Mouse (Mus musculus) thymus, adult 2 months (tissue): ENCODE measurements at regions not wholly inside any gene's neighbourhood (a gene's known extent, or its start where the extent isn't known, plus 50 kb on each side); places are given as distances from the start of the nearest gene placed in this dataset.

Experiments used
- CTCF ChIP-seq: fragments of 200-500 bp; IDR thresholded peaks from 2 replicates; pipeline ENCODE4 v1.5.1; 2012; ENCODE audit warnings: mild to moderate bottlenecking, control low read depth, low read length, moderate library complexity, borderline replicate concordance; ENCODE audit not compliant: control insufficient read depth, poor library complexity, insufficient read depth; ENCODE audit errors: extremely low read depth
- POLR2A ChIP-seq: fragments of 200-500 bp; IDR thresholded peaks from 2 replicates; pipeline ENCODE4 v1.6.1; 2012; ENCODE audit warnings: mild to moderate bottlenecking, low read length, control low read depth, moderate library complexity; ENCODE audit not compliant: control insufficient read depth, poor library complexity, insufficient read depth; ENCODE audit errors: extremely low read depth

DNA sequence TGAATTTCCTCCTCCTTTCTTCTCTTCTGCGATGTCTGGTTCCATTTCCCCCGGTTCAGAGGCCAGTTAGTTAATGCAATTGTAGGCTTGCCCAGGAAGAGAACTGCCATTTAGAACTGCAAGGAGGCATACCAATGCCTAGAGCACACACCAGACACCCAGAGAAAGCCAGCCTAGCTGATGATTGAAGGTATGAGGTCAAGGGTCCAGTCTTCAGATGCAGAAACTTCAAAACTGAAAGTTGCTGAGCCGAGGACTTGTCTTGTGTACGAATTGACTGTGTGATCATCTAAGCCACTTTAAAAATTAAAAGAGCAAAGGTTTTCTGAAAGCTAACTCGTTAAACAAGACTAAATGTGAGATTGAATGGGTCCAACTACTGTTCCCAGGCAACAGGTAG, 542.5 kb upstream of the Map3k7 start:
- TF ChIP-seq POLR2A (no peak), CTCF (no peak)
